Mouse (Mus musculus): ENCODE measurements at regions not wholly inside any gene's neighbourhood (a gene's known extent, or its start where the extent isn't known, plus 50 kb on each side); places are given as distances from the start of the nearest gene placed in this dataset.

DNA sequence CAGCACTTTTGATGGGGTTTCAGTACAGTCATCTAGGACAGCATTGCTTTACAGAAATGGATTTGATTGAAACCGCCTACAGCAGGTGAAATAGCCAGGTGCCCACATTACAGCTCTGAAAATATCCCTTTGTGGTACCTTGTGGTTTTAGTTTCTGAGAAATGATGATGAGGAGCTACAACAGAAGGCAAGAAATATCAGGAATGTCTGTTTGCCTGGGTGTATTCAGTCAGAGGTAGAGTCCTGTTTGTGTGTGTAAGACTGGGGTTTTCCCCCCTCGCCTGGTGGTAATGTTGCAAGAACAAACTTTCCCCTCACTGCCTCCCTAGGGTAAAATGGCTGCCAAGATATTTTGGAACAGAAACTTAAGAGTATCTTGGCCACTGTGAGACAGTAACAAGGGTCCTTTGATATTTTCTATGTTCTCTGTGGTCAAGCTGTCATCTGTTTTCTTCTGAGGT lies 82.4 kb upstream of the Cdkn2b start:
- DNase-seq: no peak

DNA sequence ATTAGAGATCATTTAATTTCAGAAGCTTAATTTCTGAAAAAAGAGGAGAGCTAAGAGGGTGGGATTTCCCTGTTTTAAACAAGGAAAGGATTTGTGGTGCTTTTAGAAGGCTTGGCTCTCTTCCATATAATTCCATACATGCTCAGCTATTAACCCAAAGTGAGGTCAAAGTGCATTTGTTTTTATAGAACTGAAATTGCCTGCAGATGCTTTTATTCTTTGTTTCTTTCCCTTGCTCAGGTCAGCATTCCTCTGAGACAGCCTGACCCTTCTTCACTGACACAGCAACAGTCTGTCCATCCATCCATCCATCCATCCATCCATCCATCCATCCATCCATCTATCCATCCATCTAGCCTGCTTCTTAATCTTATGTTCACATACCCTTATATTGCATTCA lies 82.0 kb upstream of the Cdkn2b start:
- DNase-seq: no peak

DNA sequence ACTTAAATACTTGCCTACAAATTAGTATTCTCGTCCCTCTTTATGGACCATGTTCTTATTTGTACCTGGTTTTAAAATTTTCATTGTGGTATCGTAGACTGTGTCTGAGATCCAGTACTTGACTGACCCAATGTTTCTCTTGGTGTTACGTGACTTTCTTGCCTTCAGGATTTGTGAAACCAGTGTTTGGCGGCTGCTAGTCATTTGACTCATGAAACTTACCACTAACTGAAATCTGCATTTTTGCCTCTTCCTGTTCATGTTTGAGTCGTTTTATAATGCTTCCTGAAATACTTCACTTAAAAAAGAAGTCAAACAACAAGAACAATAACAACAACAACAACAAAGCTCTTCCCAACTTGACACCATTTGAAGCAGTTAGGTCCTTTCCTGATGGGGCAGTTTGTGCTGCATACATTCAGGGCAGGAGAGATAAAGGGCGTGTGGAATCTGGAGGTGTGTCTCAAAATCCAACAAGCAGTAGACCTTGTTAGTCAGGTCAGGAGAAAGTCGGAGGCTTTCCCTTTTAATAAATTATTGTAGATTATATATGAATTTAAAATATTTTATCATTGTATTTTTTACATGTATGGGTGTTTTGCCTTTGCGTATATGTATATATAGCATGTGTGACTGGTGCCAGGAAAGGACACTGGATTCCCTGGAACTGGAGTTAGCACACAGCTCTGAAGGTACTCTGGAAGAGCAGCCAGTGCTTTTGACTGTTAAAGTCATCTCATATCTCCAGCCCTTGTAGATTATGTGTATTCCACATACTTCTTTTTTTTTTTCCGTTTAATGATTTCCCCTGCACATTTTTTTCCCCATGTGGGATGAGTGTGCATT lies 80.8 kb upstream of the Cdkn2b start:
- no peak for DNase-seq

DNA sequence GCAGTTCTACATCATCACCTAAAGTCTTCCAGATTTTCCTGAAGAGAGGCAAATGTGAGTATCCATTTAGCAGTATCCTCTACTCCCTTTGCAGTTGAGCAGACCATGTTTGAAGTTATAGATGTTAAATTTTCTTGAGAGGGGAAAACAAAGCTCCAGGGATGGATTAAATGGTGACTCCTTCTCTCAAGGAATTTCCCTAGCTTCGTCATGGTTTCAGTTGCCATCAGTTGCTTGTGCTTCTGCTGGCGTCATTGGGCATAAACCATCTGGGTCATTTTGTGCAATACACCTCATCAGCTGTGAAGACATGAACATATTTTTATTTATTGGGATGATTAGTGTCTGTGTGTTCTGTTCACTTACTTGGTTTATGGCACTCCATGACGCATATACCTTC lies 72.7 kb upstream of the Cdkn2b start:
- DNase-seq: no peak

DNA sequence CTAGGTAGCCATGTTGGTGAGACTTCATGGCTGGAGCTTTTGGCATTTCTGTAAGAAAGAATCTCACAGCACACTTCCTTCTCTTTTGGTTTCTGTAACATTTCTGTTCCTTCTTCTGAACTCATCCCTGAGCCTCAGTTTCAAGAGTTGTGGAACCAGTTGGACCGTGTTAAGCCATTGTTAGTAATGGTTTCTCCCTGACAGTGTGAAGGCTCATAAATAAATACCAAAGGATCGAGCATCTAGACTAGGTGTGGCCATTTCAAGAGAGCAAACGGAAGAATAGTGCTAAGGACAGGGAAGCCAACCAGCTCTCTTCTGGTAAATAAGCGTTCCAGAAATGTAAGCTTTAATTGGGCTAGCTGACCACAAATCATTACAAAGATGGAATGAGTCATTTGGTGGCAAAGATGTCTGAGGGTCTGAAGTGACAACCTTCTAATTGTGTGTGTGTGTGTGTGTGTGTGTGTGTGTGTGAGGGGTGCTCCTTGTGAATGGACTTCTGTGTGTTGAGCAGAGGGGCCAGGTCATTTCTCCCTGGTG lies 71.7 kb upstream of the Cdkn2b start:
- no peak for DNase-seq

DNA sequence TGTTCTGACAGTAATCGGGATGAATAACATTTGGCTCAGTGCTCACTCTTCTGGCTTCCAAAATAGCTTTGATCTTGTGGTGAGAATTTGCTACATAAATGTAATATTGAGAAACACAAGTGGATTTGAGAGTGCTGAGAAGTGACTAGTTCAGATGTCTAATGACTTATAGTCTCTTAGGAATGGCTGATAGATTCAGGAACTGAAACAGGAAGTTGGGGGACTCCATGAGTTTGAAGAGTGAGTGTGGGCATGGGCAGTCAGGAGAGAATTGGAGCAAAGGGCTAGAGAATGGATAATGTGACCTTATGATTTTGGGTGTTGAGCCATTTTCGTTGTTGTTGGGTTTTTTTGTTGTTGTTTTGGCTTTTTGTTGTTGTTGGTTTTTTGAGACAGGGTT lies 70.9 kb upstream of the Cdkn2b start:
- DNase-seq: no peak

DNA sequence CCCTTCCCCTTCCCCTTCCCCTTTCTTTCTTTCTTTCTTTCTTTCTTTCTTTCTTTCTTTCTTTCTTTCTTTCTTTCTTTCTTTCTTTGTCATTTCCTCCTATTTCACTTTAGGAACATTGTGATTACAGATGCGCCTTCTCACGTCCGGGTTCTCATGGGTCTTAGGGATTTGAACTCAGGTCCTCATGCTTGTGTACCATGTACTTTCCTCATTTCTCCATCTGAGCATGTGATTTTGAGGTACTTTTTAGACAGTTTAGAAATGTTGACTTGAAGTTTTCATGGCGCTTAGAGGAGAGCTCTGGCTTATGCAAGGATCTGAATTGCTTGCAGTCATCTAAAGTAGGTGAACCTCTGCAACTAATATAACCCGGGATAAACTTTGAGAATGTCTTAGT lies 70.2 kb upstream of the Cdkn2b start:
- DNase-seq: no peak

DNA sequence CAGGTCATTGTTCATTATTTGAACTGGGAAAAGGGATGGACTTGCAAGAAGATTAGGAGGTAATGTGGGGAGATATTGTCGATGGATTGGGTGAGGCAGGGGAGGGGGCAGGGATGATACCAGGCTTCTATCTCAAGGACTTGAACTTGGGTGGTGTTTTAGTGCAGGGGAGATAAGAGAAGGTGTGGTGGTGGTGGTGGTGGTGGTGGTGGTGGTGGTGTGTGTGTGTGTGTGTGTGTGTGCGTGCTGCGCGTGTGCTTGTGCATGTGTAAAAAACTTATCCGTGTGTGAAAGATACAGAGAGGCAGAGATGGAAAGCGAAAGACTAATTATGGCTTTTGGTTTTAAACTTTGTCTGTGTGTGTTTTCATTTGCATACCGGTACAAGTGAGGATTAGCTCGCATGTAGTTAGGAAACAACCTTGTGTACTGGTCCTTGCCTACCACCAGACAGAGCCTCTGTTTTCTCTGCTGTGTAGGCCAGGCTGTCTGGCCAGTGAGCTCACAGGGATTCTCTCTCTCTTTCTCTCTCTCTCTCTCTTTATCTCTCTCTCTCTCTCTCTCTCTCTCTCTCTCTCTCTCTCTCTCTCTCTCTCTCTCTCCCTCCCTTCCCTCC lies 69.6 kb upstream of the Cdkn2b start:
- no peak for DNase-seq

DNA sequence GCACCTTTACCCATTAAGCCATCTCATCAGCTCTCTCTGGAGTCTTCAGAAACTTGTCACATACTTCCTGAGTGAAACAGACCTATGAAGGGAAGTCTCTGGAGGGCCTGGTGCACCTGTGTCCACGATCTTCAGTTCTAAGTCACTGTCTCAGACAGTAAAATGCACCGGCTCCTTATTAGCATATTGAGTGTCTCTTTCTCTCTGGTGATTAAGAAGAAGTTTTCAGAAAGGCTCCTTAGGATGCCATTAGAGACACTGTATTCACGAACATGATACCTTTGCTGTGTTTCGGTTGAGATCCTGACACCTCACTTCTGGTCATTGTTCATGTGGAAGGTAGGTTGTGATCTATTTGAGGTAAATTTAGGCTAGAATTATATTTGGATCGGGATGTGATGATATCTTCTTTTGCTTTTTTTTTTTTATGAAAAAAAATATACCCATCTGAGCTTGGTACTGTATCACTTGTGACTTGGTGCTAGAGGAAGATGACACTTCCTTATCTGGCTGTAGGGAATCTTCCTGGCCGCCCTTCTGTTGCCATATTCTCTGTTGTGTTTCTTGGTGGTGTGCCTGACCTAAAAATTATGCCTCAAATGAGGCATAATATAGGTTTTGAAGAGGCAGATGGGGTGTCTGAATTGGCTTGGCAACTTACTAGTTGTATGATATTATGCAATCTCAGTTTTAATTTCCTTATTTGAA lies 68.9 kb upstream of the Cdkn2b start:
- DNase-seq: no peak

DNA sequence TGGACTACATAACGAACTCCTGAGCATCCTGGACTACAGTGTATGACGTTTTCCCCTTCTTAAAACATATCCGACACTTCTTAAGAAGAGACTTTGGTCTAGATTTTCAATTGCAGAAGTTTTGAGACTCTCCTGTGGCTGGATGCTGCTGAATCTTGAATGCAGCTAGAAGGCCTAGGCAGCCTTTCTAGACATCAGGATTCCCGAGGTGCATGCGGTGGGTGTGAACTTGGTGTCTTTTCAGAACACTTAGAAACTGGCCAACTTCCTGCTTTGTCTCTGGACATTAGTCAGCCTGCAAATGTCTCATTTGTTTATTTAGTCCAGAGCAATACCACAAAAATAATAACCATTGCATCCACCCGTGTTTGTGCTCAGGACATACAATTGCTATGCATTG lies 61.8 kb upstream of the Cdkn2b start:
- DNase-seq: no peak

DNA sequence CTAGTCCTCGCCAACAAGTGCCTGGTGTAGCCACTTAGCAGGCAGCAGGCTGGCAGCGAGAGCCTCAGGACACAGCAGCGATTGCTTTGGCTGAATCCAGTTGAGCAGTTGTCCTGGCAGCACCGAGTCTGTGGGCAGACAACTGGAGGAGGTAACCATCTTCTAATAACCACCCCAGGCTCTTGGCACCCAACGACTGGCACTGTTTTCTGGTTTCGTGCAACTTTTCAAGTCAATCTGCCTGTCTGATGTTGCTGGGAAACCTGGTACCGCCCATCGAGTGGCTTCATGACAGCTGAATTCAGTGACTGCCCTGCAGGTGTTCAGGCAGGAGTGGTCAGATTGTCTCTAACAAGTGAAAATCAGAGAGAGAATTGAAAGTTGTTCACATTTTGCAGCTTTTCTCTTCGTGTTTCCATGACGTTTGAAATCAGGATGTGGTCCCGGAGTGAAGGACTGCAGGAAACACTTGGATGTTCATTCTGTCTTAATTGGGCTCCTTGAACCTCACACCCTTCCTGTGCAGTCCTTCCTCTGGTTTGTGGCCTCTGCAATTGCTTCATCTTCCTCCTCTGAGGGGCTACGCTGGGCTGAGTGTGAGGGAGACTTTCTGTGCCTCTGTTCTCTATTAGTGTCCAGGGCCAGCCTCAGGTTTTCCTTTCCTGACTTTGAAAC lies 58.1 kb upstream of the Cdkn2b start:
- no peak for DNase-seq

DNA sequence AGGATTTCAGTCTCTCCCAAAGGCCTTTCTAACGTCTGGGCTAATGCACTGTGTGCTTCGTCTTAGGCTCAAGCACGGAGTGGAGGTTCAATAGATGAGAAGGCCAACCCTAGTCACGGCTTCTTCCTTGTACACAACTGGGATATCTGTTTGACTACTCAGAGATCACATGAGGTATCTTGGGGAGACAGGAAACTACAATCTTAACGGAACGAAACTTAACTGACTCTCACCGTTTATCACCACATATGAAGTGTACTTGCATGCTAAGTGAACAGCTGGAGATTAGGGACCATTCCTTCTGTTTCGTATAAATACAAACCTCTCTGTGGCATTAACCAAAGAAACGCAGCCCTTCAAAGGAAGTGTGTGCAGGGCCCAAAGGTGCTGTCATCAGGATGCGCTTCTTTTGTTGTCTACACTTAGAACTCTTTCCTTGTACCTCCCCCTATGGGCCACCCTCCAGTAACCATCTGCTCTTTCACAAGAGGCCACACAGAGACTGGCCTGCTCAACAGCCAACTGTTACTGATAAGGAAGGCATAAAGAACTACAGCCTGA lies 55.8 kb upstream of the Cdkn2b start:
- no peak for DNase-seq

DNA sequence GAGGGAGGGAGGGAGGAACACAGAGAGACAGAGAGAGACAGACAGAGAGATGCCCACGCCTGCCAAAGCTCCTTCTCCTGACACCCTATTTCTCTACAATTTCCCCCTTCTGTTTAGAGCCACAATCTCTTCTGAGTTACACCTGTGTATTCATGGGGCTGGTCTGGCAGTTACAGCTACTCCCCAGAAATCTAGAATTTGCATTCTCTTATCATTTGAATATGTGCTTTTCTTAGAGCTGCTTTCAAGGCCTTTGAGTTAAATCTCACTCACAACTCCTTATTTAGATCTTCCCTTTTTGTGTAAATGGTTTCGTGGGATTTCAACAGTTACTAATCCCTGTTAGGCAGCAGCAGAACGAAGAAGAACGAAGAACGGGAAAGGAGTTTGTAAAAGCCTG lies 55.0 kb upstream of the Cdkn2b start:
- DNase-seq: no peak

DNA sequence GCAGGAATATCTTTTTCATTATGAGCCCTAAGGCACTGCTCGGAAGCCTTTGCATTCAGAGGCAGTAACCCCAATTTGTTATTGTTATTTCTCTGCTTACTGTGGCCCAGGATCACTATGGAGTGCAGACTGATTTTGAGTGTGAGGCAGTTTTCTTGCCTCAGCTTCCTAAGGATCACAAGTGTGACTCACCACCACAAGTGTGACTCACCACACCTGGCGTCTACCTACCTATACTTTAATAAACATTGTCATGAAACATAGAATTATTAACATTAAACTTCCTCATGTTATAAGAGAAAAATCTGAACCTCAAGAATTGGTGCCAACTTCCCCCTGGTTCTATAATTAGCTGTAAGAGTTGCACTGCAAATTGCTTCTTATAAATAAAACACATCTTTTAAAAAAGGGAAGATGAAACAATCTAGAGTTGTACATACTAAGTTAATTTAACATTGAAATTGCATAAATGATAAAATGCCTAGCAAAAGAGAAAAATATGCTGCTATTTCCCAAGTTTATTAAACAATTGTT lies 52.4 kb upstream of the Cdkn2b start:
- no peak for DNase-seq

DNA sequence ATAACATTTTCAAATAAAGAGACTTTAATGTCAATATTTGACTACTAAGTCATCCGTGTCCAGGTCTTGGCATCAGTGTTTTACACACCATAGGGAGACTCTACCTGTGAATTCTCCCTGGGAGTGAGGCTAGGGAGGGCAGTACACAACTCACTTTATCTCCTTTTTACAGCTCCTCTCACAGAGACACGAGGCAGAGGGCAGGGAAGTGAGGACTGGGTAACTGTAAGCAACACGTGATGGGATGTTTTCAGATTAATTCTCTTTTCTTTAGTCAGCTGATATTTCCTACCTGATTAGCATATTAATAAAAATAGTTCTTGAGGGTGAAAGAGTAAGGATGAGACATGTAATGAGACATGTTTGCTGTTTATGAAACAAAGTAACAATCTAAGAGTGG lies 51.8 kb upstream of the Cdkn2b start:
- DNase-seq: no peak

DNA sequence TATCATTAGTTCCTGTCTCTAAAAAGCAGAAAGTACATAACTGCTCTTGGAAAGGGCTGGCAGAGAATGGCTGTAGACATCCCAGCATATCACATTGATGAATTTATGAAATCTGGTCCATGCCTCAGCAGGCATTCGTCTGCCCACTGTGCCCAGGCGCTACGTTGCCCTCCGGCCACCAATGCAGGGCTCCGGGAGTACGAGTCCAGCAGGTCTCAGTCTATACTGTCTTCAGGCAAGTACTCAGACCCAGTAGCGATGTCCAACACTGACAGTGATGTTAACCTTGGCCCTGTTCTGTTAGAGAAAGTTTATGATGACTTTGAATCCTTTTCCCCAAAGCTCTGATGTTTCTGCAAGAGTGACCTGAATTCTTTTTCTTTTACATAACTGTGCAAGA lies 50.5 kb upstream of the Cdkn2b start:
- DNase-seq: no peak
